Mouse (Mus musculus): ENCODE measurements at regions not wholly inside any gene's neighbourhood (a gene's known extent, or its start where the extent isn't known, plus 50 kb on each side); places are given as distances from the start of the nearest gene placed in this dataset.

- TF ChIP-seq CTCF (IDR thresholded peaks at IDR 0.05): no peak
- no peak for TF ChIP-seq POLR2A (IDR thresholded peaks at IDR 0.05; ENCODE audit: insufficient read depth, low read depth, low read length)
These were observed 176.5 kb upstream of the Frmd6 start for GRCm38 (mm10) chr12:70648812-70649188.

Data from heart, adult 2 months (tissue).